Mouse (Mus musculus): ENCODE data around the gene Dnph1.

DNA sequence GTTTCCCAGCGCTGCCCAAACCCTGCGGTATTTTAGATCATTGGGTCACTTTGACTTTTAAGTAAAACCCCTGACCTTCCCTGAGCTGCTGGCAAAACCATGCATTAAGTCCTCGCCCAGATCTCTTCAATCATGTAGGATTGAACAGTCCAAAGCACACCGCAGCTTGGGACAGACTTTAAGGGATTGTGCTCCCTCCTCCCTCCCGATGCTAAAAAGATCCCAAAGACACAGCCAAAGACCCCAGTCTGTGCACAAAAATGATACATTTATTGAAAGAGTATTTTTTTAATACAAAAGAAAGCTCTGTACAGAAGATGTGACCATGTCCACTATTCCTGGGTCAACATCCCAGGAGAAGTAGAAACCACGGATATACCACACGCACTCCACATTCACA is 50.1 kb downstream of the Dnph1 start:
- no peak for TF ChIP-seq CTCF (IDR thresholded peaks at IDR 0.05; ENCODE audit: low read depth)
- TF ChIP-seq EP300 (IDR thresholded peaks at IDR 0.05; ENCODE audit: low read depth): no peak
